Mouse (Mus musculus) ES-E14 (cell line): ENCODE measurements at regions not wholly inside any gene's neighbourhood (a gene's known extent, or its start where the extent isn't known, plus 50 kb on each side); places are given as distances from the start of the nearest gene placed in this dataset.

Experiments
- CHD2 ChIP-seq: IDR thresholded peaks from 2 replicates; pipeline ENCODE4 v1.6.1; 2014; ENCODE audit warnings: mild to moderate bottlenecking, low read depth, low read length, inconsistent platforms
- HCFC1 ChIP-seq: IDR thresholded peaks from 2 replicates; pipeline ENCODE4 v1.6.1; 2012; ENCODE audit warnings: low read length, inconsistent platforms, borderline replicate concordance; ENCODE audit not compliant: insufficient read depth
- MAFK ChIP-seq: IDR thresholded peaks from 2 replicates; pipeline ENCODE4 v1.6.1; 2014; ENCODE audit warnings: mild to moderate bottlenecking, low read depth, low read length, inconsistent platforms; ENCODE audit not compliant: insufficient read depth
- ZC3H11A ChIP-seq: IDR thresholded peaks from 2 replicates; pipeline ENCODE4 v1.6.1; 2012; ENCODE audit warnings: low read depth, mild to moderate bottlenecking, inconsistent platforms, low read length, borderline replicate concordance

DNA sequence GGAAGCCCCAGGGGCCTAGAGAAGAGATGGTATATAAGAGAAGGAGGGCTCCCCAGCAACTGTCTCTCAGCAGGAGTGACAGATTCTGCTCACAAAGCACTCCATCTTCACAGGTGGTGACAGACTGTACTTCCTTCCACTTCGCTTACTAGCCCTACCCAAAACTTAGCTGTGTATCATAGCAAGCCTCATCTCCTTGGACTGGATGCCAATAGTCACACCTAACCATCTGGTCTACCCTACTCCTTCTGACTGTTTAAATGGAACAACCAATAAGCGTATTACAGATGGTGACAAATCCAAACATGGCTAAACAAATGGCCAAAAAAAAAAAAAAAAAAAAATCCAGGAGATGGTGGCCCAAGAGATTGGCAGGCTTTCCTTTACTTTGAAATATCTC, 204.1 kb upstream of the Ppargc1a start:
- TF ChIP-seq CHD2 = no peak
- TF ChIP-seq HCFC1 = no peak
- no peak for TF ChIP-seq MAFK
- no peak for TF ChIP-seq ZC3H11A
